Mouse (Mus musculus): ENCODE results near the gene Fam178b. TPM values are rescaled to one million over a fixed set of nuclear protein-coding genes. Genes with fewer than 3 reads are reported as not detected.
A peak's percentile ranks its signal among the peaks of the same experiment; 100 is the strongest.

Fam178b gene
- polyA plus RNA-seq, 2 experiments: 0.21 to 0.27 TPM

DNA sequence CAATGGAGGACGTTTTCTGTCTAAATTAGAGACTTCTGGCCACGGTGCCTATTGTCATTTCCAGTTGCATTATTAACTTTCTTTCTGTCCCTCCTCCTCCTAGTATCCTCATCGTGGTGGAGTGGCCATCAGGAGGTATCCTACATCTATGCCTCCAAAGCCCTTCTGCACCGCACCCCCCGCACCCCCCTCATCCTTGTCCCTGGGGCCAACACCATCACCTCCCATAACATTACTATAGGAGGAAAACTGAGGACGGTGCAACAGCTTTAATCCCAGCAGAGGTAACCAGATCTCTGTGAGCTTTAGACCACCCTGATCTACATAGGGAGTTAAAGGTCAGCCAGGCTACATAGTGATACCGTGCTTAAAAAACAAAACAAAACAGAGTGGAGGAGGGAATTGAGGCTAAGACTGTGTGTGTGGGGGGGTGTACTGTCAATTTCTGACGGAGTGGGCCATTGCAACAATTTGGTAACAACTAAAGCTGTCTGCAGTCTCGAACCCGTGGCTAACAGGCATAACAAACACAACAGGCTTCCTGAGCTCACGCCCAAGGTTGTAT lies 7.8 kb upstream of the Fam178b start:
- DNase-seq (ENCODE audit: low read depth in 3 of 3, low spot score in 3 of 3) (no peak), ATAC-seq (ENCODE audit: insufficient read depth) (peak; percentile 4; the same call in 1 of the 2 replicates)
- peak overlapping the region; percentile 84 for H3K4me2 ChIP-seq (ENCODE audit: low read depth)
- TF ChIP-seq EP300 (IDR thresholded peaks at IDR 0.05; ENCODE audit: low read depth): no peak
- no peak for TF ChIP-seq CTCF (IDR thresholded peaks at IDR 0.05; ENCODE audit: low read depth)
- no peaks in the 10 kb centered on the region for H3K9me3 ChIP-seq (ENCODE audit: control insufficient read depth, low read length)
- peaks cover 6 to 10% of the 10 kb centered on the region in 2 experiments; a peak in 3 of 4 replicates for H3K4me1 ChIP-seq (replicated peaks; ENCODE audit: control insufficient read depth in 2 of 2, insufficient read depth in 2 of 2, low read length in 1 of 2)
- peaks cover 14% of the 10 kb centered on the region for H3K36me3 ChIP-seq (replicated peaks; ENCODE audit: control insufficient read depth, insufficient read depth, low read depth)
- peak overlapping the region; percentile 34 for H3K27ac ChIP-seq
- 53% methylated on average over 11 of the region's 11 CpGs for WGBS (ENCODE audit: insufficient replicate concordance)
- H3K27me3 ChIP-seq (ENCODE audit: control insufficient read depth, insufficient read depth, low read length): no peaks in the 10 kb centered on the region
- peak overlapping the region; percentile 69 to 95 for H3K4me3 ChIP-seq (ENCODE audit: insufficient read depth in 1 of 2, low read depth in 2 of 2, low read length in 2 of 2)
- peak overlapping the region; percentile 64 for H3K9ac ChIP-seq (replicated peaks)

DNA sequence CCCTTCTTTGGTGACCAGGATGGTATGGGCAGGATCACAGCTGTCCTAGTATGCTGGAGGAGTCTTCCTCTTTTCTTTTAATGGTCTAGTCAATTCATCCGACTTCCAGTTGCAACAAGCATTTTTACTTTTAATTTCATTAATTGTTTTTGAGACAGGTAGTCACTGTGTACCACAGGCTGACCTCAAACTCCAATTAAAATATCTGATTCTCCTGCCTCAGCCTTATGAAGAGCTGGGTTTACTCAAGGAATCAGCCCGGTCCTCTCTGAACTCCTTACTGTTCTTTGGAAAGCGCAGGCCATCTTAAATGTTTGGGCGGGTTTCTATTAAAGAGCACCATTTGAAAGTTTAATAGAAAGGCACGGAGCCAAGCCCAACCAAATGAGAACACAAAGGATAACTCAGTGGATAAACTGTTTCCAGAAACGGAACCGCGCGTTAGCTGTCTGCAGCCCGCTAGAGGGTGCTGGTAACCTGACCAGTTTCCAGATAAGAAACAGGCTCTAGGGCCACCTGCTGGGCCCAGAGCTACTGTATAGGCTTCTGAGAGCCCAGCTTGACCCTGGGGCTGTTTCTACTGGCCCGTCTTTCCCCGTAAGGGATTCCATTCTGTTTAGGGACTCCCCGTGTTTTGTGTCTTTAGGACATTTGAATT lies 956 bp upstream of the Fam178b start:
- no peaks in the 10 kb centered on the region for H3K9me3 ChIP-seq (ENCODE audit: control insufficient read depth, low read length)
- no peak overlapping the region for H3K27ac ChIP-seq
- H3K4me1 ChIP-seq (replicated peaks; ENCODE audit: control insufficient read depth in 2 of 2, insufficient read depth in 2 of 2, low read length in 1 of 2): no peaks in the 10 kb centered on the region
- H3K4me3 ChIP-seq (ENCODE audit: insufficient read depth in 1 of 2, low read depth in 2 of 2, low read length in 2 of 2): no peak overlapping the region
- ATAC-seq (ENCODE audit: insufficient read depth) (peak; percentile 66; the same call in 1 of the 2 replicates), DNase-seq (ENCODE audit: low read depth in 3 of 3, low spot score in 3 of 3) (peak; percentile 44 to 55 (median 49))
- WGBS (ENCODE audit: insufficient replicate concordance): 10% methylated on average over 13 of the region's 13 CpGs
- H3K36me3 ChIP-seq (replicated peaks; ENCODE audit: control insufficient read depth, insufficient read depth, low read depth): no peaks in the 10 kb centered on the region
- H3K9ac ChIP-seq (replicated peaks): no peak overlapping the region
- no peaks in the 10 kb centered on the region for H3K27me3 ChIP-seq (ENCODE audit: control insufficient read depth, insufficient read depth, low read length)
- TF ChIP-seq CTCF (IDR thresholded peaks at IDR 0.05; ENCODE audit: low read depth) (peak; percentile 90), EP300 (IDR thresholded peaks at IDR 0.05; ENCODE audit: low read depth) (no peak)
- no peak overlapping the region for H3K4me2 ChIP-seq (ENCODE audit: low read depth)

DNA sequence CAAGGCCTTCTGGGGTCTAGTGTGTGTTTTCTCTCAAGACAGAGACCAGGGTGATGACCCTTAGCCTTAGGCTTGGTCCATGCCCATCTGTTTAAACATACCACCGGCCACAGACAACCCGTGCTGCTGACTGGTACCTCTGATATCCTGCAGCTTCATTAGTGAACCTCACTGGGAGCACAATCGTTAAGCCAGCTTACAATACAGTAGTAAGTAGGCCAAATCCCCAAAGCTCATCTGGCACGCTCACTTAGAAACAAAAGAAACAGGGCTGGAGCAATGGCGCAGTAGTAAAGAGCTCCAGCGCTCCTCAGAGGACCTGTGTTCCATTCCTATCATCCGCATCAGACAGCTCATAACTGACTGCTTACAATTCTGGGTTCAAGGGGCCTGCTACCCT lies 2.1 kb downstream of the Fam178b start:
- Histone ChIP-seq H3K27me3 (ENCODE audit: control insufficient read depth, insufficient read depth, low read length) (no peaks in the 10 kb centered on the region), H3K27ac (no peak overlapping the region), H3K9me3 (ENCODE audit: control insufficient read depth, low read length) (no peaks in the 10 kb centered on the region), H3K4me3 (ENCODE audit: insufficient read depth in 1 of 2, low read depth in 2 of 2, low read length in 2 of 2) (no peak overlapping the region), H3K36me3 (replicated peaks; ENCODE audit: control insufficient read depth, insufficient read depth, low read depth) (no peaks in the 10 kb centered on the region), H3K4me1 (replicated peaks; ENCODE audit: control insufficient read depth in 2 of 2, insufficient read depth in 2 of 2, low read length in 1 of 2) (no peaks in the 10 kb centered on the region), H3K4me2 (ENCODE audit: low read depth) (no peak overlapping the region), H3K9ac (replicated peaks) (no peak overlapping the region)
- 72% methylated on average over 7 of the region's 7 CpGs for WGBS (ENCODE audit: insufficient replicate concordance)
- no peak for TF ChIP-seq CTCF (IDR thresholded peaks at IDR 0.05; ENCODE audit: low read depth)
- TF ChIP-seq EP300 (IDR thresholded peaks at IDR 0.05; ENCODE audit: low read depth): no peak
- ATAC-seq (ENCODE audit: insufficient read depth) (no peak), DNase-seq (ENCODE audit: low read depth in 3 of 3, low spot score in 3 of 3) (no peak)

DNA sequence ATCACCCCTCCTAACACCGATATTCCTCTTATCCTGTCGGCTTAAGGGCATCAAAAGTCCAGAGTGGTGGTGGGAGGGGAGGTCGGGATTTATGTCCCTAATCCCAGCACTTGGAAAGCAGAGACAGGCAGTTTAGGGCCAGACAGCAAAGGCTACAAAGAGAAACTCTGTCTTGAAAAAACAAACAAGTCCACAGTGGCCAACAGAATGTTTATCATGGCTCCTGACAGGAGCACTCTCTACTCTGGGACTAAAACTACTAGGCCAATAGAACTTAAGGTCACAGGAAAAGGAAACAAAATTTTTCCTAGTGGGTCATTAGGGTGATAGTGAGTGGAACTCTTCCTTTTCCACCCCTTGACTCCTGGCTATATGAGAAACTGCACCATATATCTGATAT lies 8.0 kb downstream of the Fam178b start:
- H3K27me3 ChIP-seq (ENCODE audit: control insufficient read depth, insufficient read depth, low read length): no peaks in the 10 kb centered on the region
- 25% methylated on average over 3 of the region's 3 CpGs for WGBS (ENCODE audit: insufficient replicate concordance)
- no peak for ATAC-seq (ENCODE audit: insufficient read depth)
- peaks cover 10 to 14% of the 10 kb centered on the region in 2 experiments for H3K4me1 ChIP-seq (replicated peaks; ENCODE audit: control insufficient read depth in 2 of 2, insufficient read depth in 2 of 2, low read length in 1 of 2)
- H3K36me3 ChIP-seq (replicated peaks; ENCODE audit: control insufficient read depth, insufficient read depth, low read depth): no peaks in the 10 kb centered on the region
- H3K4me2 ChIP-seq (ENCODE audit: low read depth): no peak overlapping the region
- H3K27ac ChIP-seq: no peak overlapping the region
- H3K9ac ChIP-seq (replicated peaks): no peak overlapping the region
- no peak for DNase-seq (ENCODE audit: low read depth in 3 of 3, low spot score in 3 of 3)
- no peak for TF ChIP-seq CTCF (IDR thresholded peaks at IDR 0.05; ENCODE audit: low read depth)
- TF ChIP-seq EP300 (IDR thresholded peaks at IDR 0.05; ENCODE audit: low read depth): no peak
- no peak overlapping the region for H3K4me3 ChIP-seq (ENCODE audit: insufficient read depth in 1 of 2, low read depth in 2 of 2, low read length in 2 of 2)
- H3K9me3 ChIP-seq (ENCODE audit: control insufficient read depth, low read length): no peaks in the 10 kb centered on the region

DNA sequence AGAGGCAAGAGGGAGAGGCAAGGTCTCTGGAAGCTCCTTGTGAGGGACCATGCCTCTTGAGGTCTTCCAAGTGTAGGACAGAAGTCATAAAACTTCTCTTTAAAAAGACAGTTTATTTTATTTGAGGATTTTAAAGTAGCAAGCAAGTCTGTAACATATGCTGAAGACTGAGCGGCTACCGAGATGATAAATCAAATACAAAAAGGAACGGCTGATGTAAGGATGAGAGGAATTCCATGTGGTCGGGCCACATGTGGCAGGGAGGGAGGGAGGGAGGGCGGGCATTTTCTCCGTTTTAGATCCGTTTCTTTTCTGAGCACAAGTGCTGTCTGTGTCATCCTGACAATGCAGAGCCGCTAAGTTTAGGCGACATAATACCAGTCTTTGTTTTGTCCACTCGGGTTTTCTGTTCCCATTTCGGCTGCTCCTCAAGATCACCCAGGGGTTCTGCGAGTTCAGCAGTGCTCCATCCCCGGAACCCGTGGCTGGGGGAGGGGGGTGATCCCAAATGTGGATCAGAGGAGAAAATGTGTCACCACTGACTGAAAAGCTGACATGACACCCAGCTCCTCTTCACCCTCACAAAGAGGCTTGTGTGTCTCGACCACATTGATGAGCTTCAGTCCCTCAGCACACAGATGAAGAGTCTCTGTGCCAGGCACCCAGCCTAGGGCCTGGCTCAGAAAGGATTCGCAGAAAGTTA lies 10.2 kb downstream of the Fam178b start:
- no peak overlapping the region for H3K9ac ChIP-seq (replicated peaks)
- TF ChIP-seq CTCF (IDR thresholded peaks at IDR 0.05; ENCODE audit: low read depth) (no peak), EP300 (IDR thresholded peaks at IDR 0.05; ENCODE audit: low read depth) (no peak)
- no peak for ATAC-seq (ENCODE audit: insufficient read depth)
- H3K9me3 ChIP-seq (ENCODE audit: control insufficient read depth, low read length): no peaks in the 10 kb centered on the region
- no peak overlapping the region for H3K4me2 ChIP-seq (ENCODE audit: low read depth)
- H3K36me3 ChIP-seq (replicated peaks; ENCODE audit: control insufficient read depth, insufficient read depth, low read depth): no peaks in the 10 kb centered on the region
- no peak overlapping the region for H3K4me3 ChIP-seq (ENCODE audit: insufficient read depth in 1 of 2, low read depth in 2 of 2, low read length in 2 of 2)
- no peaks in the 10 kb centered on the region for H3K27me3 ChIP-seq (ENCODE audit: control insufficient read depth, insufficient read depth, low read length)
- 70% methylated on average over 16 of the region's 16 CpGs for WGBS (ENCODE audit: insufficient replicate concordance)
- DNase-seq (ENCODE audit: low read depth in 3 of 3, low spot score in 3 of 3): no peak
- peaks cover 13 to 19% of the 10 kb centered on the region in 2 experiments for H3K4me1 ChIP-seq (replicated peaks; ENCODE audit: control insufficient read depth in 2 of 2, insufficient read depth in 2 of 2, low read length in 1 of 2)
- H3K27ac ChIP-seq: no peak overlapping the region
